Comparison of ENCODE assay signal across 9 mouse cellular contexts in genomic region chr13:20093307-20094045, GRCm38 (mm10). TPM values are rescaled to one million over a fixed set of nuclear protein-coding genes. Genes with fewer than 3 reads are reported as not detected.
DNase-seq lines count a peak whose midpoint lies in the region; ATAC-seq and TF ChIP-seq lines count a peak whose summit lies in the region.
"Had no signal": no experiment of that assay in that cellular context is flagged by ENCODE, and none has a peak within 500 bp of the region (broad histone marks: within the 10 kb centered on the region; RNA-seq: fewer than 3 reads in every experiment).

No protein-coding gene starts in this region.

- H3K4me1 ChIP-seq in hindbrain, embryonic 16.5 days (ENCODE audit: control insufficient read depth, insufficient read depth, low read depth, low read length) = peaks cover 8% of the 10 kb centered on the region
- peaks cover 34% of the 10 kb centered on the region; the same call in 1 of the 2 replicates for H3K4me1 ChIP-seq in hindbrain, embryonic 10.5 days (replicated peaks)
- peaks cover 14% of the 10 kb centered on the region for H3K4me1 ChIP-seq in heart, embryonic 16.5 days (ENCODE audit: control insufficient read depth, insufficient read depth, low read length)
- peaks cover 29% of the 10 kb centered on the region for H3K4me1 ChIP-seq in lung, postnatal 0 days (ENCODE audit: insufficient read depth, low read depth, low read length)

- DNase-seq in hindbrain, embryonic 10.5 days (ENCODE audit: low spot score) = no peak
- peak; percentile 31 for DNase-seq in Muller cell, postnatal 12 days (ENCODE audit: inconsistent ontology term)
- DNase-seq in lung, postnatal 0 days (ENCODE audit: low spot score) = peak; percentile 79
- DNase-seq in thymus, postnatal 14 days = peak; percentile 85
- DNase-seq in gastrocnemius, adult 8-10 months (ENCODE audit: low spot score in 2 of 2) = no peak
- DNase-seq in cerebellum, adult 11 months = no peak

- ATAC-seq in hindbrain, embryonic 16.5 days = no peak
- ATAC-seq in heart, embryonic 16.5 days (replicated peaks; ENCODE audit: extremely low read depth, insufficient read depth, low FRiP score) = peak; percentile 23; the same call in 1 of the 2 replicates
- ATAC-seq in lung, postnatal 0 days = peak; percentile 61
- ATAC-seq: Patski had no signal

- 73% methylated on average over 19 of the region's 19 CpGs for WGBS in hindbrain, embryonic 16.5 days
- WGBS in hindbrain, embryonic 10.5 days = 67% methylated on average over 19 of the region's 19 CpGs
- WGBS in heart, embryonic 16.5 days = 47% methylated on average over 19 of the region's 19 CpGs
- 15% methylated on average over 19 of the region's 19 CpGs for WGBS in lung, postnatal 0 days

- H3K27ac ChIP-seq in hindbrain, embryonic 16.5 days (ENCODE audit: low read depth, low read length) = 0 out of 2 replicates have a peak overlapping the region, but pooled peaks have one; percentile 9
- H3K27ac ChIP-seq in hindbrain, embryonic 10.5 days = no peak overlapping the region
- peak overlapping the region; percentile 15; the same call in 1 of the 2 replicates for H3K27ac ChIP-seq in heart, embryonic 16.5 days (ENCODE audit: low read length)
- H3K27ac ChIP-seq in lung, postnatal 0 days (ENCODE audit: low read length) = peak overlapping the region; percentile 51; the same call in 1 of the 2 replicates

- H3K27me3 ChIP-seq in hindbrain, embryonic 16.5 days (replicated peaks; ENCODE audit: control insufficient read depth, insufficient read depth, low read length) = peaks cover 3% of the 10 kb centered on the region; the same call in 1 of the 2 replicates
- peaks cover 14% of the 10 kb centered on the region for H3K27me3 ChIP-seq in hindbrain, embryonic 10.5 days (ENCODE audit: insufficient read depth, poor library complexity, severe bottlenecking)
- H3K27me3 ChIP-seq in heart, embryonic 16.5 days (ENCODE audit: control insufficient read depth, insufficient read depth, low read length) = no peaks in the 10 kb centered on the region
- no peaks in the 10 kb centered on the region for H3K27me3 ChIP-seq in lung, postnatal 0 days (replicated peaks; ENCODE audit: insufficient read depth, low read length)

- no peaks in the 10 kb centered on the region for H3K36me3 ChIP-seq in hindbrain, embryonic 16.5 days (ENCODE audit: control insufficient read depth, insufficient read depth, low read length)
- H3K36me3 ChIP-seq in hindbrain, embryonic 10.5 days = no peaks in the 10 kb centered on the region
- no peaks in the 10 kb centered on the region for H3K36me3 ChIP-seq in heart, embryonic 16.5 days (ENCODE audit: control insufficient read depth, insufficient read depth)
- H3K36me3 ChIP-seq in lung, postnatal 0 days (ENCODE audit: insufficient read depth, low read length) = no peaks in the 10 kb centered on the region

- no peaks in the 10 kb centered on the region for H3K9me3 ChIP-seq in hindbrain, embryonic 16.5 days (ENCODE audit: control insufficient read depth, low read length)
- no peaks in the 10 kb centered on the region for H3K9me3 ChIP-seq in hindbrain, embryonic 10.5 days
- no peaks in the 10 kb centered on the region for H3K9me3 ChIP-seq in heart, embryonic 16.5 days (replicated peaks; ENCODE audit: control insufficient read depth, low read length)
- no peaks in the 10 kb centered on the region for H3K9me3 ChIP-seq in lung, postnatal 0 days (ENCODE audit: low read length)

- no peak overlapping the region for H3K9ac ChIP-seq in hindbrain, embryonic 16.5 days (ENCODE audit: low read depth, low read length)
- H3K9ac ChIP-seq in heart, embryonic 16.5 days (ENCODE audit: low read length) = no peak overlapping the region
- no peak overlapping the region for H3K9ac ChIP-seq in lung, postnatal 0 days (replicated peaks; ENCODE audit: low read depth)

- H3K4me3 ChIP-seq in hindbrain, embryonic 16.5 days (ENCODE audit: low read length) = no peak overlapping the region
- H3K4me3 ChIP-seq in hindbrain, embryonic 10.5 days = no peak overlapping the region
- no peak overlapping the region; the same call in 1 of the 2 replicates for H3K4me3 ChIP-seq in heart, embryonic 16.5 days (ENCODE audit: low read length)
- peak overlapping the region; percentile 3; the same call in 1 of the 2 replicates for H3K4me3 ChIP-seq in lung, postnatal 0 days (ENCODE audit: low read depth, low read length)

- H3K4me2 ChIP-seq in hindbrain, embryonic 16.5 days (ENCODE audit: low read length) = peak overlapping the region; percentile 25; the same call in 1 of the 2 replicates
- peak overlapping the region; percentile 39; the same call in 1 of the 2 replicates for H3K4me2 ChIP-seq in heart, embryonic 16.5 days (ENCODE audit: low read depth, low read length)
- peak overlapping the region; percentile 38 for H3K4me2 ChIP-seq in lung, postnatal 0 days (replicated peaks; ENCODE audit: low read depth, low read length)

- TF ChIP-seq CTCF in lung, postnatal 0 days (IDR thresholded peaks at IDR 0.05) = peak; percentile 69

- TF ChIP-seq EP300 in lung, postnatal 0 days (IDR thresholded peaks at IDR 0.05) = 0 out of 2 replicates have a peak, but pooled peaks have one; percentile 48

RNA-seq across cellular contexts. Expression of gene Elmo1, which starts 3.1 kb away (rescaled TPM):
- polyA plus RNA-seq in hindbrain, embryonic 16.5 days (2015; fragmentation: Nextera tagmentation; extraction: Ambion mirVana) = 48.6 and 49.6 TPM in 2 replicates
- polyA plus RNA-seq in hindbrain, embryonic 10.5 days (2016; fragmentation: Nextera tagmentation; extraction: Ambion mirVana) = 12.5 and 19.2 TPM in 2 replicates
- 17.2 and 17.7 TPM in 2 replicates for polyA plus RNA-seq in heart, embryonic 16.5 days (2015; fragmentation: Nextera tagmentation; extraction: Ambion mirVana)
- polyA plus RNA-seq in lung, postnatal 0 days (2015; fragmentation: Nextera tagmentation; extraction: Ambion mirVana) = 20.8 and 21.9 TPM in 2 replicates
- 1 to 10 TPM; 1.3 to 3.7 (median 2.4) TPM for total RNA-seq in gastrocnemius, adult 8-10 months (2022)

Comparison
In these comparisons a context has a peak if more than half of its experiments do, and no peak if none do; other contexts are left out.
1. DNase-seq: peak in Muller cell, postnatal 12 days (single experiment), lung, postnatal 0 days (single experiment) and thymus, postnatal 14 days (single experiment); none in hindbrain, embryonic 10.5 days (single experiment), gastrocnemius, adult 8-10 months (0 of 2) and cerebellum, adult 11 months (single experiment).
2. Peak in every context shown above with its lines, with median percentiles within 50 percentile points of each other: H3K4me2 ChIP-seq.